Mouse (Mus musculus) CH12.LX (cell line): ENCODE results near the gene Med26. TPM values are rescaled to one million over a fixed set of nuclear protein-coding genes. Genes with fewer than 3 reads are reported as not detected.

ENCODE experiments used
- DNase-seq: peaks from one replicate; pipeline ENCODE4 v3.0.0-alpha.2; 2013; ENCODE audit errors: extremely low read depth
- H3K27ac ChIP-seq: 2 replicates; pipeline ENCODE4 v1.5.1; 2012; ENCODE audit warnings: low read depth, mild to moderate bottlenecking, control low read depth, moderate library complexity; ENCODE audit not compliant: insufficient read depth
- H3K27me3 ChIP-seq: replicated peaks from 2 replicates; pipeline ENCODE3; 2012; ENCODE audit warnings: inconsistent platforms
- H3K36me3 ChIP-seq, 2 experiments: replicated peaks in 1 of 2; 2 replicates each; pipeline versions ENCODE3 to v1.6.1; 2012; ENCODE audit warnings: inconsistent platforms in 1 of 2, low read length in 1 of 2, mild to moderate bottlenecking in 1 of 2, mixed read lengths in 1 of 2, moderate library complexity in 1 of 2; ENCODE audit not compliant: control insufficient read depth in 1 of 2, insufficient read depth in 1 of 2
- H3K4me1 ChIP-seq, 2 experiments: 2 replicates each; pipeline ENCODE4 v1.6.1; 2012; ENCODE audit warnings: inconsistent platforms in 1 of 2, moderate library complexity in 1 of 2; ENCODE audit not compliant: insufficient read depth in 2 of 2, control insufficient read depth in 1 of 2
- H3K4me2 ChIP-seq: 2 replicates; pipeline ENCODE4 v1.6.1; 2012; ENCODE audit warnings: low read depth, mild to moderate bottlenecking, control low read depth; ENCODE audit not compliant: poor library complexity, insufficient read depth, severe bottlenecking
- H3K4me3 ChIP-seq, 3 experiments: fragments of 150-350 bp in 1 of 3; sonication (generic) in 1 of 3; replicated peaks in 1 of 3; 2 replicates each; pipeline versions ENCODE3 to v1.5.1; 2011 to 2012; ENCODE audit warnings: low read depth in 2 of 3, low read length in 2 of 3, mild to moderate bottlenecking in 2 of 3, moderate library complexity in 2 of 3, control low read depth in 1 of 3, improper control_type of control experiment in 1 of 3, inconsistent platforms in 1 of 3, mixed read lengths in 1 of 3; ENCODE audit not compliant: poor library complexity in 1 of 3
- H3K79me2 ChIP-seq: replicated peaks from 2 replicates; pipeline ENCODE4 v1.6.1; 2012; ENCODE audit warnings: mild to moderate bottlenecking, moderate library complexity; ENCODE audit not compliant: control insufficient read depth, poor library complexity, insufficient read depth, severe bottlenecking; ENCODE audit errors: extremely low read depth
- H3K9ac ChIP-seq: 2 replicates; pipeline ENCODE4 v1.6.1; 2012; ENCODE audit warnings: low read depth, mild to moderate bottlenecking, control low read depth, moderate library complexity; ENCODE audit not compliant: insufficient read depth
- H3K9me3 ChIP-seq: replicated peaks from 2 replicates; pipeline ENCODE3; 2012; ENCODE audit warnings: low read length, inconsistent platforms, mixed read lengths
- BHLHE40 ChIP-seq: IDR thresholded peaks from 2 replicates; pipeline ENCODE4 v1.6.1; 2011; ENCODE audit warnings: mild to moderate bottlenecking, low read depth, low read length, improper control_type of control experiment
- CHD1 ChIP-seq: IDR thresholded peaks from 2 replicates; pipeline ENCODE4 v1.6.1; 2012; ENCODE audit warnings: low read depth, low read length, improper control_type of control experiment, inconsistent platforms
- CTCF ChIP-seq, 2 experiments: IDR thresholded peaks in 1 of 2; conservative IDR thresholded peaks in 1 of 2; 2 replicates each; pipeline ENCODE4 v1.5.1; 2011 to 2012; ENCODE audit warnings: low read depth in 2 of 2, low read length in 2 of 2, improper control_type of control experiment in 1 of 2, inconsistent platforms in 1 of 2, mild to moderate bottlenecking in 1 of 2, moderate library complexity in 1 of 2
- EP300 ChIP-seq: IDR thresholded peaks from 2 replicates; pipeline ENCODE4 v1.6.1; 2011; ENCODE audit warnings: low read length, improper control_type of control experiment
- GABPA ChIP-seq: IDR thresholded peaks from 2 replicates; pipeline ENCODE4 v1.6.1; 2012; ENCODE audit warnings: low read depth, low read length, improper control_type of control experiment, inconsistent platforms; ENCODE audit not compliant: insufficient replicate concordance
- JUN ChIP-seq: IDR thresholded peaks from 2 replicates; pipeline ENCODE4 v1.6.1; 2011; ENCODE audit warnings: low read depth, mild to moderate bottlenecking, low read length, improper control_type of control experiment, moderate library complexity; ENCODE audit not compliant: insufficient read depth
- KAT2A ChIP-seq: IDR thresholded peaks from 2 replicates; pipeline ENCODE4 v1.6.1; 2012; ENCODE audit warnings: low read length, improper control_type of control experiment, inconsistent platforms; ENCODE audit not compliant: insufficient replicate concordance
- MAFK ChIP-seq: IDR thresholded peaks from 2 replicates; pipeline ENCODE4 v1.6.1; 2011; ENCODE audit warnings: low read length, improper control_type of control experiment; ENCODE audit not compliant: insufficient replicate concordance
- MXI1 ChIP-seq: IDR thresholded peaks from 2 replicates; pipeline ENCODE4 v1.6.1; 2011; ENCODE audit warnings: mild to moderate bottlenecking, low read depth, low read length, improper control_type of control experiment
- PAX5 ChIP-seq: IDR thresholded peaks from 2 replicates; pipeline ENCODE4 v1.6.1; 2012; ENCODE audit warnings: low read length, inconsistent platforms, mixed read lengths
- POLR2AphosphoS2 ChIP-seq: IDR thresholded peaks from 2 replicates; pipeline ENCODE4 v1.6.1; 2011; ENCODE audit warnings: low read depth, low read length, improper control_type of control experiment
- RAD21 ChIP-seq: IDR thresholded peaks from 2 replicates; pipeline ENCODE4 v1.6.1; 2011; ENCODE audit warnings: low read depth, mild to moderate bottlenecking, low read length, improper control_type of control experiment, moderate library complexity
- RCOR1 ChIP-seq: conservative IDR thresholded peaks from 2 replicates; pipeline ENCODE4 v1.6.1; 2012; ENCODE audit warnings: low read depth, mild to moderate bottlenecking, inconsistent platforms, low read length, improper control_type of control experiment
- SIN3A ChIP-seq: IDR thresholded peaks from 2 replicates; pipeline ENCODE4 v1.6.1; 2012; ENCODE audit warnings: low read length, improper control_type of control experiment, inconsistent platforms
- TBP ChIP-seq: conservative IDR thresholded peaks from 2 replicates; pipeline ENCODE4 v1.6.1; 2011; ENCODE audit warnings: low read depth, low read length, improper control_type of control experiment
- TCF12 ChIP-seq: IDR thresholded peaks from 2 replicates; pipeline ENCODE4 v1.6.1; 2014; ENCODE audit warnings: low read depth, mild to moderate bottlenecking, inconsistent platforms, low read length, improper control_type of control experiment
- ZKSCAN1 ChIP-seq: IDR thresholded peaks from 2 replicates; pipeline ENCODE4 v1.6.1; 2012; ENCODE audit warnings: low read depth, inconsistent platforms, low read length, improper control_type of control experiment, borderline replicate concordance
- ZNF384 ChIP-seq: IDR thresholded peaks from 2 replicates; pipeline ENCODE4 v1.6.1; 2012; ENCODE audit warnings: low read depth, low read length, improper control_type of control experiment, inconsistent platforms
- dilution Hi-C: fragments of 300-500 bp; cut with MboI; formaldehyde crosslinking; loops from 2 replicates; pipeline ENCODE4 v1.14.3; 2020; ENCODE audit warnings: low sequenced_read_pairs; ENCODE audit not compliant: extremely low pct_unique_long_range_greater_than_20kb, extremely low pct_ligation_motif_present
- in situ Hi-C: fragments of 300-500 bp; cut with MboI; formaldehyde crosslinking; loops from 3 replicates; pipeline ENCODE4 v1.14.3; 2019; ENCODE audit warnings: low sequenced_read_pairs, low pct_ligation_motif_present, low pct_unique_long_range_greater_than_20kb, mixed read lengths
- polyA plus RNA-seq: library from polyadenylated mRNA; unstranded; fragments of >175 nt; gene quantifications from 2 replicates; pipeline ENCODE4 v1.2.1, GENCODE M21; 2012; ENCODE audit warnings: low read depth; ENCODE audit not compliant: insufficient read length
- total RNA-seq, 2 experiments: library from RNA; depleted of rRNA; stranded (reverse); fragments of 300-350 nt in 1 of 2; fragments of >200 nt in 1 of 2; gene quantifications; 2 replicates each; pipeline ENCODE4 v1.2.3; 2012 to 2014

Gene Med26
- total and polyA plus RNA-seq, 3 experiments, result 8.7 to 12.9 (median 9.7) TPM

DNA sequence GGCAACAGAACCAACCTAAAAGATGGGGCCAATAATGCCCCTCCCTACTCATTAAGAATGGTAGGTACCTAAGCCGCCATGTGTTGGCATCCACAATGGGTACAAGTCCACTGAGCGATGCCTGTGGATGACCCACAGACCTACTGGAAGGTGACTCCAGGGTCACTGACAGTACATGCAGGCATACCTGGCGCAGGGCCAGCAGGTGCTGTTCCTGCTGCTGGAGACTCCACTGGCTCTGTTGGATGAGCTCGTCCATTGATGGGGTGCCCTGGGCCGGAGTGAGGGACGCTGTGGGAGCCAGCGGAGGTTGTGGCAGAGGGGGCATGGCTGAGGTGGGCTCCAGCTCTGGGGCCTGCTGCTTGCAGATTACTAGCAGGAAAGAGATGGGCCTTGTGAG is 77.4 kb downstream of the Med26 start:
- dilution Hi-C loops (no loop called here), in situ Hi-C loops (no loop called here)
- H3K9me3 ChIP-seq, result no peaks in the 10 kb centered on the region
- no peaks in the 10 kb centered on the region for H3K27me3 ChIP-seq
- no peak overlapping the region for H3K9ac ChIP-seq
- no peak overlapping the region for H3K4me2 ChIP-seq
- no peak overlapping the region for H3K27ac ChIP-seq
- peaks cover 71 to 76% of the 10 kb centered on the region in 2 experiments for H3K36me3 ChIP-seq
- no peak overlapping the region for H3K4me3 ChIP-seq
- peaks cover 17 to 44% of the 10 kb centered on the region in 2 experiments for H3K4me1 ChIP-seq
- TF ChIP-seq BHLHE40, result no peak
- no peak for TF ChIP-seq MAFK
- no peak for TF ChIP-seq ZNF384
- no peak for TF ChIP-seq EP300
- no peak for TF ChIP-seq GABPA
- no peak for TF ChIP-seq MXI1
- no peak for TF ChIP-seq TCF12
- TF ChIP-seq CHD1, result no peak
- no peak for TF ChIP-seq PAX5
- TF ChIP-seq RAD21, result no peak
- TF ChIP-seq SIN3A, result no peak
- TF ChIP-seq ZKSCAN1, result no peak
- no peak for TF ChIP-seq TBP
- TF ChIP-seq KAT2A, result no peak
- no peak for TF ChIP-seq POLR2AphosphoS2
- no peak for DNase-seq
- peaks cover 23% of the 10 kb centered on the region for H3K79me2 ChIP-seq

DNA sequence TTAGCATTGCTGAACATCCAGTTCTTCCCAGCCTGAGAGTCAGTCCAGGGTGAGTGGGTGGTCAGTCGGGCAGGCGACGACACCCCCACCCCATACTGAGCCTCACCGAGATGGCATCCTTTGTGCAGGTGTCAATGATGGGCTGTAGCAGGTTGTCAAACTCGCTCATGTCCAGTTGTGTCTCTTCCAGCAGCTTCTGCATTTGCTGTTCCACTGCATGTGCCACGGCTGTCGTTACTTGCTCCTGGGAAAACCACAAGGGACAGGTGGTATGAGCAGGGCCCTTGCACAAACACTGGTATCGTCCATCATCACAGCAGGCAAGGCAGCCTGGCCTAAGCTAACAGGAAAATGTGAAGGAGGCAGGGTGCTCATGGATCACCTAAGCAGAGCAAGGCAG is 78.1 kb downstream of the Med26 start:
- Histone ChIP-seq H3K27ac (no peak overlapping the region), H3K9me3 (no peaks in the 10 kb centered on the region), H3K4me3 (no peak overlapping the region), H3K4me1 (peaks cover 17 to 44% of the 10 kb centered on the region in 2 experiments), H3K36me3 (peaks cover 78 to 83% of the 10 kb centered on the region in 2 experiments), H3K79me2 (peaks cover 23% of the 10 kb centered on the region), H3K9ac (no peak overlapping the region), H3K27me3 (no peaks in the 10 kb centered on the region), H3K4me2 (no peak overlapping the region)
- DNase-seq, result no peak
- TF ChIP-seq GABPA (no peak), CTCF (conservative IDR thresholded peaks at IDR 0.05 in 1 of 2, IDR thresholded peaks at IDR 0.05 in 1 of 2; ENCODE audit: low read depth in 2 of 2, low read length in 2 of 2) (no peak), JUN (no peak), RCOR1 (no peak)
- in situ Hi-C loops, result no loop called here
- dilution Hi-C loops, result no loop called here
